Mouse (Mus musculus) lung, postnatal 0 days (tissue): ENCODE data around the gene Hip1.

Source experiments
- CTCF ChIP-seq: IDR thresholded peaks from 2 replicates; pipeline ENCODE4 v1.5.1; 2016; ENCODE audit warnings: antibody characterized with exemption, mild to moderate bottlenecking
- EP300 ChIP-seq: IDR thresholded peaks from 2 replicates; pipeline ENCODE4 v1.6.1; 2016; ENCODE audit warnings: antibody characterized with exemption, mild to moderate bottlenecking, control low read depth

- TF ChIP-seq CTCF (peak; percentile 19), EP300 (no peak)
These were observed 90.7 kb downstream of the Hip1 start for GRCm38 (mm10) chr5:135454256-135454655.
